Mouse (Mus musculus): Measurements from ENCODE around the gene Syn3.

DNA sequence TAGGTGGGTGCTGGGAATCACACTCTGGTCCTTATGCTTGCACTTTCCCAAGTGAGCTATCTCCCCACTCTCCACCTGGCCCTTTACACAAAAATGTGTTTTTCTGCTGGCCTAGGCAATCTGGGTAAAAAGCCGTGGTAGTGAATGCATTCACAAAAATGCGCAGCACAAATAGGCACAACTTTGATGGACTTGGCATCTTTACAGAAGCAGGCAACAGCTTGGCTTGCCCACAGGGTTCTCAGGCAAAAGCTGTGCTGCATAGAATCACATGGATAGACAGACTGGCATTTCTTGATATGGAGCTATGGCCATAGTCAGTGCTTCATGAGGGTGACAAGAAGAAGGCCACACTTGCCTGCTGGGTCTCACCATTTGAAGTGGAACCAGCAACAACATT is 419.9 kb downstream of the Syn3 start:
- no peak for TF ChIP-seq POLR2A (IDR thresholded peaks at IDR 0.05; ENCODE audit: low read depth, low read length)
- no peak for TF ChIP-seq CTCF (conservative IDR thresholded peaks at IDR 0.05; ENCODE audit: insufficient read depth, insufficient read length, low read depth, low read length)
